Mouse (Mus musculus) liver, embryonic 13.5 days (tissue): ENCODE data around the gene Cyp27a1. TPM values are rescaled to one million over a fixed set of nuclear protein-coding genes. Genes with fewer than 3 reads are reported as not detected.

Experiments used
- ATAC-seq: fragments of 200-750 bp; cut with Nextera tagmentation; 2 replicates; pipeline ENCODE4 v1.8.0; 2017; ENCODE audit warnings: low read depth, mild to moderate bottlenecking, moderate number of reproducible peaks, moderate library complexity
- DNase-seq: peaks from one replicate; pipeline ENCODE4 v3.0.0; 2022
- H3K27ac ChIP-seq: fragments of 300-500 bp; sonication (generic); 2 replicates; pipeline ENCODE4 v1.5.1; 2015; ENCODE audit warnings: moderate library complexity, mild to moderate bottlenecking, inconsistent platforms
- H3K27me3 ChIP-seq: fragments of 300-500 bp; sonication (generic); 2 replicates; pipeline ENCODE4 v1.6.1; 2015; ENCODE audit warnings: mild to moderate bottlenecking, inconsistent platforms
- H3K36me3 ChIP-seq: fragments of 300-500 bp; sonication (generic); 2 replicates; pipeline ENCODE4 v1.6.1; 2015; ENCODE audit warnings: mild to moderate bottlenecking, inconsistent platforms
- H3K4me1 ChIP-seq: fragments of 300-500 bp; sonication (generic); replicated peaks from 2 replicates; pipeline ENCODE4 v1.6.1; 2015; ENCODE audit warnings: inconsistent platforms
- H3K4me2 ChIP-seq: fragments of 300-500 bp; sonication (generic); 2 replicates; pipeline ENCODE4 v1.6.1; 2015; ENCODE audit warnings: inconsistent platforms, mild to moderate bottlenecking, moderate library complexity
- H3K4me3 ChIP-seq: fragments of 300-500 bp; sonication (generic); replicated peaks from 2 replicates; pipeline ENCODE4 v1.5.1; 2015; ENCODE audit warnings: mild to moderate bottlenecking, inconsistent platforms
- H3K9ac ChIP-seq: fragments of 300-500 bp; sonication (generic); 2 replicates; pipeline ENCODE4 v1.6.1; 2015; ENCODE audit warnings: mild to moderate bottlenecking, inconsistent platforms
- H3K9me3 ChIP-seq: fragments of 300-500 bp; sonication (generic); replicated peaks from 2 replicates; pipeline ENCODE4 v1.6.1; 2016; ENCODE audit warnings: inconsistent platforms
- WGBS: fragments of 180-500 bp; shearing (Covaris S2); methylation state at CpG from one replicate; pipeline ENCODE4 v1.1.7; 2015; ENCODE audit not compliant: insufficient replicate concordance; 5-methylcytosine and 5-hydroxymethylcytosine counted together
- polyA plus RNA-seq: library from polyadenylated mRNA; unstranded; fragments of >200 nt; fragmentation: Nextera tagmentation; extraction: Ambion mirVana; gene quantifications from 2 replicates; pipeline ENCODE4 v1.2.1, GENCODE M21; 2015

Gene Cyp27a1
- polyA plus RNA-seq, 1 experiment from 2014 or later: 2.6 TPM

DNA sequence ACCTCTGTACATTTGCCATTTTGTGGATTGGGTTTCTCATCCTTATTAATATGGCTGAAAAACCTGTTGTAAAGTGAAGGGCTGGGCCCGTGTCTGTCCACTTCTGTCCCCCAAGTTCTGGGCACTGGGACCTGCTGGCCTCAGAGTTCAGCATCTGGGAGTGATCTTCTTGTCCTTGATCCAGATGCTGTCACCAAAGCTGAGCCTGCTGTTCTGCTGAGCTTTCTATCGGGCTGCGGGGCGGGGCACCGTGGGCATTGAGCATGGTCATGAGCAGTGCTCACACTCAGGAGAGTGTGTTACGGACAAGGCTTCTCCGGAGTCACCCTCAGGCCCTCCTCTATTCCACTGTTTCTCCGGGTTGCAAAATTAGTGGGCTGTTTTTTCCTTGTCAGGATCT, 4.7 kb downstream of the Cyp27a1 start:
- Histone ChIP-seq H3K9me3 (no peaks in the 10 kb centered on the region), H3K27me3 (peaks cover 15% of the 10 kb centered on the region), H3K4me2 (no peak overlapping the region), H3K4me1 (peaks cover 9% of the 10 kb centered on the region; the same call in 1 of the 2 replicates), H3K36me3 (no peaks in the 10 kb centered on the region), H3K27ac (no peak overlapping the region), H3K4me3 (no peak overlapping the region), H3K9ac (no peak overlapping the region)
- ATAC-seq: no peak
- 77% methylated on average over 8 of the region's 8 CpGs for WGBS
- no peak for DNase-seq

DNA sequence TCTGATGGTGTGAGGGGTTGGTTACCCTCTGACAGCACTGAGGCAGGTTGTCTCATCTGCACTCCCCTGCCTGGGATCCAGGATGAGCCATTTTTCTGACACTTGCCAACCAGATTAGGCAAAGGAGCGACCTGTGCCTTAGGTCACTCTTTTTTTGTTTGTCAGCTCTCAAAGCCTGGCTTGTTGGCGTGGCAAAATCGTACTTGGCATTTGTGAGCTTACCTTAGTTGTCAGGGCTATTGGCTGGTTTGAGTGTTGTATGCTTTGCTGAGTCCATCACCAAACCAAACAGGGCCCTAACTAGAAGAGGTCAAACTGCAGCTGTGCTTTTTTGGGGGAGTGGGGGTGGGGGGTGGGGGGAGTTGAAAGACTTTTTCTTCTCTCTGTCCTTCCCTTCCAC, 5.9 kb downstream of the Cyp27a1 start:
- no peak for DNase-seq
- Histone ChIP-seq H3K36me3 (no peaks in the 10 kb centered on the region), H3K9ac (no peak overlapping the region), H3K4me3 (no peak overlapping the region), H3K27me3 (peaks cover 3% of the 10 kb centered on the region; the same call in 1 of the 2 replicates), H3K4me1 (peaks cover 2% of the 10 kb centered on the region; the same call in 1 of the 2 replicates), H3K9me3 (no peaks in the 10 kb centered on the region), H3K27ac (no peak overlapping the region), H3K4me2 (no peak overlapping the region)
- 66% methylated on average over 3 of the region's 3 CpGs for WGBS
- ATAC-seq: no peak

DNA sequence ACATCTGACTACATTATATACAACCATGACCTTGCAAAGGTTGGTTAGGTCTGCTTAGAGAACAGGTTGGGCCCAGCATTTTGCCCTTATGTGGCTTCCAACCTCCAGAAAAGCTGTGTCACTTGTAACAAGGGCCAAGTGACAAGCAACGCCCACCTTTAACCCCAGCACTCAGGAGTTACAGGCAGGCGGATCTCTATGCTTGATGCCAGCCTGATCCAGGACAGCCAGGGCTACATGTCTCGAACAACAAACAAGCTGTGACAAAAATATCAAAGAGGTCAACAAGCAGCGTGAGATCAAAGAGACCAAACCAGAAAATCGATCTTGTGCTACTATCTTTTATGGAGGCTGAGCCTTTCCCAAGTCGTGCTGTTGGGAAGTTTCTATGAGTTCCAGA, 8.3 kb downstream of the Cyp27a1 start:
- Histone ChIP-seq H3K27ac (no peak overlapping the region), H3K4me2 (no peak overlapping the region), H3K4me3 (no peak overlapping the region), H3K36me3 (no peaks in the 10 kb centered on the region), H3K9ac (no peak overlapping the region), H3K4me1 (no peaks in the 10 kb centered on the region; the same call in 1 of the 2 replicates), H3K27me3 (no peaks in the 10 kb centered on the region), H3K9me3 (no peaks in the 10 kb centered on the region)
- WGBS: 65% methylated on average over 6 of the region's 6 CpGs
- DNase-seq (no peak), ATAC-seq (no peak)

GRCm38 (mm10) chr1:74723748-74724147, 10.4 kb downstream of the Cyp27a1 start:
- Histone ChIP-seq H3K27me3 (no peaks in the 10 kb centered on the region), H3K4me1 (no peaks in the 10 kb centered on the region; the same call in 1 of the 2 replicates), H3K4me3 (no peak overlapping the region), H3K4me2 (no peak overlapping the region), H3K36me3 (no peaks in the 10 kb centered on the region), H3K9ac (no peak overlapping the region), H3K9me3 (no peaks in the 10 kb centered on the region), H3K27ac (no peak overlapping the region)
- DNase-seq (no peak), ATAC-seq (no peak)
- WGBS: 51% methylated on average over 2 of the region's 2 CpGs

GRCm38 (mm10) chr1:74726114-74726513, 12.7 kb downstream of the Cyp27a1 start:
- DNase-seq (no peak), ATAC-seq (no peak)
- 59% methylated on average over 5 of the region's 5 CpGs for WGBS
- H3K4me1 ChIP-seq: no peaks in the 10 kb centered on the region
- no peak overlapping the region for H3K27ac ChIP-seq
- no peak overlapping the region for H3K9ac ChIP-seq
- H3K4me2 ChIP-seq: no peak overlapping the region
- no peaks in the 10 kb centered on the region for H3K36me3 ChIP-seq
- no peak overlapping the region for H3K4me3 ChIP-seq
- no peaks in the 10 kb centered on the region for H3K27me3 ChIP-seq
- no peaks in the 10 kb centered on the region for H3K9me3 ChIP-seq

- 38% methylated on average over 5 of the region's 5 CpGs for WGBS
- Histone ChIP-seq H3K36me3 (no peaks in the 10 kb centered on the region), H3K9me3 (no peaks in the 10 kb centered on the region), H3K27ac (no peak overlapping the region), H3K27me3 (no peaks in the 10 kb centered on the region), H3K4me2 (no peak overlapping the region), H3K4me3 (no peak overlapping the region), H3K9ac (no peak overlapping the region), H3K4me1 (no peaks in the 10 kb centered on the region)
- ATAC-seq (no peak), DNase-seq (no peak)
These were observed 13.3 kb downstream of the Cyp27a1 start for GRCm38 (mm10) chr1:74726674-74727073.

DNA sequence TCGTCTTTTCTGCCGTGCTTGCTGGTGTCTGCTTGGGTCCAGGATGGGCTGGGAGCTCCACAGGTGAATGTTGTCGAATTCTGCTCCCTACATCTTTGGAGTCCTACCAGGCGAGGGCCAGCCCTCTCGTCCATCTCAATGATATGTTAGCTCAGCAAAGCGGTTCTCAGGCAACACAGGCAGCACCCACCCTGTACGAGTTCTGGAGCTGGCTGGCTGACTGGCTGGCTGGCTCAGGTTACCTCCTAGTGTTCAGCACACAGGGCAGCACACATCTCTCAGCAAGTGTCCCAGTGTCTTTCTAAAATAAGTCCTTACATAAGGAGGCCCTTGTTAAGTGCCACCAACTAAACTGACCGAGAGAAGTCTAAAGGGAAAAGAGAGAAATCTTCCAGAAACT, 15.1 kb downstream of the Cyp27a1 start:
- ATAC-seq (no peak), DNase-seq (no peak)
- no peak overlapping the region for H3K4me2 ChIP-seq
- no peak overlapping the region for H3K9ac ChIP-seq
- no peaks in the 10 kb centered on the region for H3K36me3 ChIP-seq
- 53% methylated on average over 8 of the region's 8 CpGs for WGBS
- no peaks in the 10 kb centered on the region for H3K27me3 ChIP-seq
- H3K4me1 ChIP-seq: no peaks in the 10 kb centered on the region
- no peak overlapping the region for H3K4me3 ChIP-seq
- H3K27ac ChIP-seq: no peak overlapping the region
- no peaks in the 10 kb centered on the region for H3K9me3 ChIP-seq

GRCm38 (mm10) chr1:74736977-74737376, 23.6 kb downstream of the Cyp27a1 start:
- ATAC-seq: no peak
- Histone ChIP-seq H3K36me3 (no peaks in the 10 kb centered on the region), H3K9ac (no peak overlapping the region), H3K4me2 (no peak overlapping the region), H3K9me3 (no peaks in the 10 kb centered on the region), H3K27me3 (no peaks in the 10 kb centered on the region), H3K27ac (no peak overlapping the region), H3K4me1 (no peaks in the 10 kb centered on the region), H3K4me3 (no peak overlapping the region)
- DNase-seq: no peak
- 70% methylated on average over 12 of the region's 12 CpGs for WGBS

GRCm38 (mm10) chr1:74737500-74737899, 24.1 kb downstream of the Cyp27a1 start:
- DNase-seq: no peak
- Histone ChIP-seq H3K36me3 (no peaks in the 10 kb centered on the region), H3K27me3 (no peaks in the 10 kb centered on the region), H3K9ac (no peak overlapping the region), H3K4me3 (no peak overlapping the region), H3K4me2 (no peak overlapping the region), H3K9me3 (no peaks in the 10 kb centered on the region), H3K4me1 (no peaks in the 10 kb centered on the region), H3K27ac (no peak overlapping the region)
- ATAC-seq: no peak
- WGBS: 70% methylated on average over 7 of the region's 7 CpGs

GRCm38 (mm10) chr1:74740846-74741245, 27.5 kb downstream of the Cyp27a1 start:
- ATAC-seq (no peak), DNase-seq (no peak)
- Histone ChIP-seq H3K9ac (no peak overlapping the region), H3K9me3 (no peaks in the 10 kb centered on the region), H3K4me1 (no peaks in the 10 kb centered on the region), H3K4me3 (no peak overlapping the region), H3K27ac (no peak overlapping the region), H3K36me3 (no peaks in the 10 kb centered on the region), H3K27me3 (0 out of 2 replicates have a peak, but pooled peaks cover 3% of the 10 kb centered on the region), H3K4me2 (no peak overlapping the region)
- WGBS: 64% methylated on average over 7 of the region's 7 CpGs

GRCm38 (mm10) chr1:74747335-74747734, 34.0 kb downstream of the Cyp27a1 start:
- H3K9ac ChIP-seq: no peak overlapping the region
- 60% methylated on average over 5 of the region's 5 CpGs for WGBS
- no peaks in the 10 kb centered on the region for H3K36me3 ChIP-seq
- no peaks in the 10 kb centered on the region for H3K9me3 ChIP-seq
- ATAC-seq: no peak
- DNase-seq: no peak
- no peak overlapping the region for H3K4me2 ChIP-seq
- no peak overlapping the region for H3K4me3 ChIP-seq
- peaks cover 8% of the 10 kb centered on the region; the same call in 1 of the 2 replicates for H3K4me1 ChIP-seq
- no peak overlapping the region for H3K27ac ChIP-seq
- peaks cover 25% of the 10 kb centered on the region for H3K27me3 ChIP-seq

DNA sequence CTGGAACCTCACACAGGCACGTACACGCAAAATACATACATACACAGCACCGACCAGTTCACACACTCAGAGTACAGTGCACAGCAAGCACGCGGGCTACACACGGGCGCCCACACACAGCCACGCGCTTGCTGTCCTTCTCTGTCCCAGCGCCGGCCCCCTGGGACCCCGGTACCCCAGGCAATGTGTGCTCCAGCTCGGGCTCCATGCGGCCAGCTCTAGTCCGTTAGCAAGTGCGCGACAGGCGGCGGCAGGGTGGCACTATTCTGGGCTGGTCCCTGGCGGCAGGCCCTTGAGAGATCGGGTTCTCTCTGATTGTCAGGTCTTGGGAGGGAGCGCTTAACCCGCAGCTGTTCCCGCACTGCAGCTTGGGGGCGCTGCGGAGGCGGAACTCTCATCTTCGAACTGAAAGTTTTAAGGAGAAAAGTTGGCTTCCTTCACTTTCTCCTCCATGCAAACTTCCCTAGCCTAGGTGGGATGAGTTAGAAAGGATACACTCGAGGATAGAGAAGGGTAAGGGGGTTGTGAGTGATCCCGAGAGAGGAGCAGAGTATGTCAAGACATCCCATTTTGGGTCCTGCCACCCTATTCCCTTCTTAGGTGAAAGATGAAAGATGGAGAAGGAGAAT, 35.4 kb downstream of the Cyp27a1 start, which contains the start of gene Prkag3:
Prkag3 (minus strand) TSS at position 579 of the 629 bp plus-strand sequence.
- peak within 1 kb of the TSS; percentile 26; the same call in 1 of the 2 replicates for H3K4me3 ChIP-seq
- H3K36me3 ChIP-seq: no peaks in the 10 kb centered on the region
- H3K27me3 ChIP-seq: peaks cover 25% of the 10 kb centered on the region
- H3K27ac ChIP-seq: no peak within 1 kb of the TSS
- peaks cover 8% of the 10 kb centered on the region; the same call in 1 of the 2 replicates for H3K4me1 ChIP-seq
- no peak for ATAC-seq
- WGBS: 11% methylated on average over 30 of the region's 30 CpGs
- peak within 1 kb of the TSS; percentile 57 for H3K4me2 ChIP-seq
- DNase-seq: peak; percentile 11
- H3K9me3 ChIP-seq: no peaks in the 10 kb centered on the region
- H3K9ac ChIP-seq: no peak within 1 kb of the TSS
